Mouse (Mus musculus): ENCODE data around the gene Sgip1.

GRCm38 (mm10) chr4:102886902-102887301 lies 145.8 kb downstream of the Sgip1 start:
- TF ChIP-seq CTCF (IDR thresholded peaks at IDR 0.05; ENCODE audit: low read depth) (no peak), EP300 (IDR thresholded peaks at IDR 0.05; ENCODE audit: low read depth) (no peak)

Data from heart, postnatal 0 days (tissue).